Mouse (Mus musculus) splenic B cell, adult 2 months (primary cell): ENCODE data around the gene Rcan1.
A peak's percentile ranks its signal among the peaks of the same experiment; 100 is the strongest.

Experiments
- DNase-seq: peaks from one replicate; pipeline ENCODE4 v3.0.0-alpha.2; 2011; ENCODE audit warnings: low read depth, low spot score
- H3K27me3 ChIP-seq: 2 replicates; pipeline ENCODE4 v1.6.1; 2012; ENCODE audit warnings: mild to moderate bottlenecking, low read length, moderate library complexity, mixed read lengths; ENCODE audit not compliant: control insufficient read depth, poor library complexity, insufficient read depth, severe bottlenecking
- H3K36me3 ChIP-seq: 2 replicates; pipeline ENCODE4 v1.6.1; 2012; ENCODE audit warnings: mild to moderate bottlenecking, low read length, moderate library complexity, mixed read lengths; ENCODE audit not compliant: control insufficient read depth, poor library complexity, insufficient read depth, severe bottlenecking

The Rcan1 gene

GRCm38 (mm10) chr16:92455969-92456368 lies 14.7 kb downstream of the Rcan1 start:
- no peaks in the 10 kb centered on the region for H3K27me3 ChIP-seq
- no peak for DNase-seq
- H3K36me3 ChIP-seq = no peaks in the 10 kb centered on the region

GRCm38 (mm10) chr16:92455488-92455887 lies 15.2 kb downstream of the Rcan1 start:
- DNase-seq = no peak
- H3K27me3 ChIP-seq = no peaks in the 10 kb centered on the region

GRCm38 (mm10) chr16:92454495-92454894 lies 16.2 kb downstream of the Rcan1 start:
- H3K27me3 ChIP-seq = no peaks in the 10 kb centered on the region
- DNase-seq = no peak
- H3K36me3 ChIP-seq = no peaks in the 10 kb centered on the region

More at GRCm38 (mm10) chr16:92455488-92455887, 15.2 kb downstream of the Rcan1 start:
- no peaks in the 10 kb centered on the region for H3K36me3 ChIP-seq

- Histone ChIP-seq H3K36me3 (no peaks in the 10 kb centered on the region), H3K27me3 (no peaks in the 10 kb centered on the region)
- DNase-seq = no peak
Observed at GRCm38 (mm10) chr16:92454002-92454401, 16.7 kb downstream of the Rcan1 start.

- Histone ChIP-seq H3K36me3 (no peaks in the 10 kb centered on the region), H3K27me3 (no peaks in the 10 kb centered on the region)
- no peak for DNase-seq
Observed at GRCm38 (mm10) chr16:92452609-92453008, 18.1 kb downstream of the Rcan1 start.

GRCm38 (mm10) chr16:92451516-92452072 lies 19.1 kb downstream of the Rcan1 start:
- H3K36me3 ChIP-seq = no peaks in the 10 kb centered on the region
- H3K27me3 ChIP-seq = no peaks in the 10 kb centered on the region
- no peak for DNase-seq

- no peaks in the 10 kb centered on the region for H3K27me3 ChIP-seq
- no peaks in the 10 kb centered on the region for H3K36me3 ChIP-seq
- DNase-seq = no peak
Observed at GRCm38 (mm10) chr16:92450331-92450730, 20.3 kb downstream of the Rcan1 start.

- DNase-seq = no peak
- Histone ChIP-seq H3K36me3 (no peaks in the 10 kb centered on the region), H3K27me3 (no peaks in the 10 kb centered on the region)
Observed at GRCm38 (mm10) chr16:92449080-92449479, 21.6 kb downstream of the Rcan1 start.

- H3K27me3 ChIP-seq = no peaks in the 10 kb centered on the region
- DNase-seq = peak; percentile 23
- H3K36me3 ChIP-seq = no peaks in the 10 kb centered on the region
Observed at GRCm38 (mm10) chr16:92445377-92445776, 25.3 kb downstream of the Rcan1 start.

- Histone ChIP-seq H3K36me3 (no peaks in the 10 kb centered on the region), H3K27me3 (no peaks in the 10 kb centered on the region)
- DNase-seq = peak; percentile 54
Observed at GRCm38 (mm10) chr16:92443644-92444113, 27.0 kb downstream of the Rcan1 start.

- Histone ChIP-seq H3K27me3 (no peaks in the 10 kb centered on the region), H3K36me3 (no peaks in the 10 kb centered on the region)
- DNase-seq = no peak
Observed at GRCm38 (mm10) chr16:92442946-92443345, 27.7 kb downstream of the Rcan1 start.

- no peaks in the 10 kb centered on the region for H3K36me3 ChIP-seq
- H3K27me3 ChIP-seq = no peaks in the 10 kb centered on the region
- no peak for DNase-seq
Observed at GRCm38 (mm10) chr16:92442150-92442549, 28.5 kb downstream of the Rcan1 start.

- H3K36me3 ChIP-seq = no peaks in the 10 kb centered on the region
- no peaks in the 10 kb centered on the region for H3K27me3 ChIP-seq
- no peak for DNase-seq
Observed at GRCm38 (mm10) chr16:92441203-92441602, 29.5 kb downstream of the Rcan1 start.

GRCm38 (mm10) chr16:92440229-92440628 lies 30.4 kb downstream of the Rcan1 start:
- H3K36me3 ChIP-seq = no peaks in the 10 kb centered on the region
- H3K27me3 ChIP-seq = no peaks in the 10 kb centered on the region
- DNase-seq = peak; percentile 39

GRCm38 (mm10) chr16:92439775-92440174 lies 30.9 kb downstream of the Rcan1 start:
- Histone ChIP-seq H3K27me3 (no peaks in the 10 kb centered on the region), H3K36me3 (no peaks in the 10 kb centered on the region)
- DNase-seq = no peak

GRCm38 (mm10) chr16:92435431-92435985 lies 35.2 kb downstream of the Rcan1 start:
- H3K27me3 ChIP-seq = no peaks in the 10 kb centered on the region
- no peaks in the 10 kb centered on the region; the same call in 1 of the 2 replicates for H3K36me3 ChIP-seq
- no peak for DNase-seq
